16 mouse cellular contexts compared by ENCODE assay signal in genomic region chr3:131737953-131738598, GRCm38 (mm10).
A peak's percentile ranks its signal among the peaks of the same experiment; 100 is the strongest.
DNase-seq lines count a peak whose midpoint lies in the region; ATAC-seq lines count a peak whose summit lies in the region.
"Had no signal": no experiment of that assay in that cellular context is flagged by ENCODE, and none has a peak within 500 bp of the region (broad histone marks: within the 10 kb centered on the region; RNA-seq: fewer than 3 reads in every experiment).

No protein-coding gene starts in this region.

- H3K4me2 ChIP-seq in kidney, embryonic 16.5 days (replicated peaks; ENCODE audit: low read depth, low read length): peak overlapping the region; percentile 41
- peak overlapping the region; percentile 50 for H3K4me2 ChIP-seq in limb, embryonic 12.5 days
- H3K4me2 ChIP-seq: embryonic facial prominence, embryonic 15.5 days; hindbrain, embryonic 14.5 days; neural tube, embryonic 13.5 days had no signal

- no peak overlapping the region for H3K27ac ChIP-seq in kidney, embryonic 16.5 days (ENCODE audit: low read length)
- 0 out of 2 replicates have a peak overlapping the region, but pooled peaks have one; percentile 56 for H3K27ac ChIP-seq in limb, embryonic 12.5 days
- H3K27ac ChIP-seq: embryonic facial prominence, embryonic 15.5 days; forebrain, embryonic 10.5 days; heart, embryonic 10.5 days; hindbrain, embryonic 14.5 days; neural tube, embryonic 13.5 days had no signal

- ATAC-seq in kidney, embryonic 16.5 days (ENCODE audit: low FRiP score, low TSS enrichment): peak; percentile 46; the same call in 1 of the 2 replicates
- ATAC-seq in limb, embryonic 12.5 days (ENCODE audit: insufficient number of reproducible peaks, insufficient read depth, low FRiP score, low TSS enrichment, low read depth): peak; percentile 66; the same call in 1 of the 2 replicates

- H3K27me3 ChIP-seq in kidney, embryonic 16.5 days (ENCODE audit: insufficient read depth, low read length): no peaks in the 10 kb centered on the region
- H3K27me3 ChIP-seq in limb, embryonic 12.5 days: peaks cover 6% of the 10 kb centered on the region; the same call in 1 of the 2 replicates
- H3K27me3 ChIP-seq: embryonic facial prominence, embryonic 15.5 days; neural tube, embryonic 13.5 days had no signal

- H3K9ac ChIP-seq in kidney, embryonic 16.5 days (replicated peaks; ENCODE audit: low read length): no peak overlapping the region
- no peak overlapping the region for H3K9ac ChIP-seq in limb, embryonic 12.5 days (replicated peaks)
- H3K9ac ChIP-seq: embryonic facial prominence, embryonic 15.5 days; hindbrain, embryonic 14.5 days; neural tube, embryonic 13.5 days had no signal

- WGBS in kidney, embryonic 16.5 days: 36% methylated on average over 17 of the region's 17 CpGs
- 14% methylated on average over 17 of the region's 17 CpGs for WGBS in limb, embryonic 12.5 days

- H3K4me3 ChIP-seq in kidney, embryonic 16.5 days (ENCODE audit: low read length): no peak overlapping the region
- 0 out of 2 replicates have a peak overlapping the region, but pooled peaks have one; percentile 17 for H3K4me3 ChIP-seq in limb, embryonic 12.5 days (replicated peaks)
- H3K4me3 ChIP-seq: embryonic facial prominence, embryonic 15.5 days; forebrain, embryonic 10.5 days; heart, embryonic 10.5 days; neural tube, embryonic 13.5 days had no signal

- no peak for DNase-seq in kidney, adult 9 months
- DNase-seq in forelimb bud, embryonic 11.5 days (ENCODE audit: low read depth, low spot score): peak; percentile 78
- peak; percentile 7 for DNase-seq in yolk sac, embryonic 10.5 days (ENCODE audit: low spot score)
- DNase-seq in gastrocnemius, adult 8-10 months (ENCODE audit: low spot score in 2 of 2): no peak
- DNase-seq in right cerebral cortex, adult 2 months (ENCODE audit: low spot score in 2 of 2): no peak
- DNase-seq: gastrocnemius, postnatal 25 days; heart, postnatal 14 days; right cerebral cortex, postnatal 25 days; thymus, postnatal 14 days had no signal

- 0 out of 2 replicates have a peak, but pooled peaks cover 6% of the 10 kb centered on the region for H3K4me1 ChIP-seq in kidney, embryonic 16.5 days (ENCODE audit: insufficient read depth, low read length)
- H3K4me1 ChIP-seq in limb, embryonic 12.5 days (replicated peaks): peaks cover 27% of the 10 kb centered on the region
- H3K4me1 ChIP-seq: embryonic facial prominence, embryonic 15.5 days; forebrain, embryonic 10.5 days; heart, embryonic 10.5 days had no signal

- H3K36me3 ChIP-seq in kidney, embryonic 16.5 days (ENCODE audit: insufficient read depth, low read length): no peaks in the 10 kb centered on the region
- H3K36me3 ChIP-seq in limb, embryonic 12.5 days: no peaks in the 10 kb centered on the region
- H3K36me3 ChIP-seq: embryonic facial prominence, embryonic 15.5 days; forebrain, embryonic 10.5 days; heart, embryonic 10.5 days; neural tube, embryonic 13.5 days had no signal

- no peaks in the 10 kb centered on the region for H3K9me3 ChIP-seq in kidney, embryonic 16.5 days (ENCODE audit: low read length)
- no peaks in the 10 kb centered on the region; the same call in 1 of the 2 replicates for H3K9me3 ChIP-seq in limb, embryonic 12.5 days
- H3K9me3 ChIP-seq: embryonic facial prominence, embryonic 15.5 days; forebrain, embryonic 10.5 days; heart, embryonic 10.5 days; neural tube, embryonic 13.5 days had no signal

Comparison
In these comparisons a context has a peak if more than half of its experiments do, and no peak if none do; other contexts are left out.
1. DNase-seq: peak in forelimb bud, embryonic 11.5 days (single experiment) and yolk sac, embryonic 10.5 days (single experiment); none in kidney, adult 9 months (single experiment), gastrocnemius, adult 8-10 months (0 of 2) and right cerebral cortex, adult 2 months (0 of 2).